Mouse (Mus musculus): ENCODE data around the gene Plekhd1.

Plekhd1 gene

GRCm38 (mm10) chr12:80698526-80699143 lies 6.2 kb downstream of the Plekhd1 start:
- no peak for DNase-seq (ENCODE audit: low read depth, low spot score)

DNA sequence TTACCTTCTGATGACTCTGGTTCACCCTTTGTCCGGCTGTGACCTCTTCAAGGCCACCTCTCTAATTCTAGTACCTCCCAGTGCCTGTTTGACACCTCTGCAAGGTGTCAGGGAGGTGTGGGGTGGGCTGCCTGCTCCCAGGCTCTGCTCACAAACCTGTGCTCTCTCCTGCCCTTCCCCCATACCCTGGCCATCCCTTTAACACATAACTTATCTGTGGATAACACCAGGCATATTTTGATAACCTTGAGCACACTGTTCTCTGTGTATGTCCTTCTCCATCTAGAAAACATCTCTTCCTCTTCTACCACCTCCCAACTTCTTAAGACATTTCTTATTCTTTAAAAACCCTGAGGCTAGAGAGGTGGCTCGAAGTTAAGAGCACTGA lies 6.7 kb downstream of the Plekhd1 start:
- DNase-seq (ENCODE audit: low read depth, low spot score), result no peak

- DNase-seq (ENCODE audit: low read depth, low spot score), result no peak
Observed at GRCm38 (mm10) chr12:80701332-80701731, 8.9 kb downstream of the Plekhd1 start.

- DNase-seq (ENCODE audit: low read depth, low spot score), result no peak
Observed at GRCm38 (mm10) chr12:80706208-80706914, 14.0 kb downstream of the Plekhd1 start.

DNA sequence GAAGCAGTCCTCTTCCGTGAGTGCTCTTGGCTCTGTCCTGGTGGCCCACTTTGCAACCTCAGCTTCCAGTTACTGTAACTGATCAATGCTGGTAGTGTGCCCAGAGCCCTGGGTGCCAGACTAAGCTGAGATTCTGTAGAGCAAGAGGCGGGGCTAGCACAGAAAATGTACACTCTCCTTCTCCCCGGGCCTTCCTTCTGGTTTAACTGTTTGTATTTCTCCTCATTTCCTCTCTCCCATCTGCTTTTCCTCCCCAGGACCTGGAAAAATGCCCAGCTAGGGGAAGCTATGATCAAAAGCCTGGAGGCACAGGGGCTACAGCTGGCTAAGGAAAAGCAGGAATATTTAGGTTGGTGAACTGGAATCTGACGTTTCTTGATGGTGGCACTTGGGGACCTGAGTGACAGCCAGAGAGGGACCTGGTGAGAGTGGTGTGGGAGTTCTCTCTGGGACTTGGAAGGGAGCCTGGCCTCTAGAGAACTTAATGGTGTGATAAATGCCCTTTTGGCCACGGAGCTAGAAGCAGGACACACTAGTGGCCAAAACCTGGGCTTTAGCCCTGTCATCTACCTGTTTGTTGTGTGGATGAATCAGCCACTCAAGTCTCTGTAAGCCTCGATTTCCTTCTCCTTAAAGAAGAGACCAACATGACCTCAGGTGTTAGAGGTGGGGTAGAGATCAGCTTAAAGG lies 14.7 kb downstream of the Plekhd1 start:
- DNase-seq (ENCODE audit: low read depth, low spot score), result peak; percentile 55

- no peak for DNase-seq (ENCODE audit: low read depth, low spot score)
Observed at GRCm38 (mm10) chr12:80715915-80716314, 23.5 kb downstream of the Plekhd1 start.

- no peak for DNase-seq (ENCODE audit: low read depth, low spot score)
Observed at GRCm38 (mm10) chr12:80719141-80719540, 26.8 kb downstream of the Plekhd1 start.

DNA sequence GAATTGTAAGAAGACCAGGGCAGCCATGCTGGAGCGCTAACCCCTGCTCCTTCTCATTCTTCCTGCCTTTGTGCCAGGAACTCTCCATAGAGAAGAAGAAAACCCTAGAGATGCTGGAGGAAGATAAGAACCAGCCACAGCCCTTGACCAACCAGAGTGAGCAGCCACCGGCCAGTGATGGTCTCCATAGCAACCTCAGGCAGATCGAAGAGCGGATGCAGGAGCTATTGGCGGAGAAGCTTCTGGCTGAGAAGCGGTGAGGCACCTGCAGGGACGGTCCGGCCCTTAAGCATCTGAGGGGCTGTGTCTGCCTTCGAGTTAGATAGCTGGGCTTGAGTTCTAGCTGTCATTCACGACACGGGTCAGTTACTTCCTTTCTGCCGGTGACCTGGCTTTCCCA lies 28.1 kb downstream of the Plekhd1 start:
- DNase-seq (ENCODE audit: low read depth, low spot score), result no peak

DNA sequence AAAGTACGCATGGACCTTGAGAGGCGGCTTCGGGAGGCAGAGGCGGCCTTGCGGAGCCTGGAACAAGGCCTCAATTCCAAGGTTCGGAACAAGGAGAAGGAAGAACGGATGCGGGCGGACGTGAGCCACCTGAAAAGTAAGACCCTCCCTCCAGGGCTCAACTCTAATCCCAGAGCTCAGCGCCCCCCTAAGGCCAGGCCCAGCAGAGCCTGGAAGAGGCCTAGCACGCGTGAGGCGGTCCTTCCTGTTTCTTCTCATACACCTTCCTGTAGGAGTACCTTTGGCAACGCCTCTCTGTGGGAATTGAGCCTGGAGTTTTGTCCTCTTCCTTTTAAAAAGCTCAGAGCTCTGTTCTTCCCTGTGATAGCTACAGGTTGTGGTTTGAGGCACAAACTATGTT lies 29.1 kb downstream of the Plekhd1 start:
- DNase-seq (ENCODE audit: low read depth, low spot score), result no peak

GRCm38 (mm10) chr12:80724853-80725559 lies 32.6 kb downstream of the Plekhd1 start:
- DNase-seq (ENCODE audit: low read depth, low spot score), result no peak

GRCm38 (mm10) chr12:80728207-80728606 lies 35.8 kb downstream of the Plekhd1 start:
- no peak for DNase-seq (ENCODE audit: low read depth, low spot score)

GRCm38 (mm10) chr12:80728814-80729213 lies 36.4 kb downstream of the Plekhd1 start:
- DNase-seq (ENCODE audit: low read depth, low spot score), result no peak

- DNase-seq (ENCODE audit: low read depth, low spot score), result no peak
Observed at GRCm38 (mm10) chr12:80729758-80730530, 37.6 kb downstream of the Plekhd1 start.

GRCm38 (mm10) chr12:80730567-80730966 lies 38.2 kb downstream of the Plekhd1 start:
- DNase-seq (ENCODE audit: low read depth, low spot score), result no peak

DNA sequence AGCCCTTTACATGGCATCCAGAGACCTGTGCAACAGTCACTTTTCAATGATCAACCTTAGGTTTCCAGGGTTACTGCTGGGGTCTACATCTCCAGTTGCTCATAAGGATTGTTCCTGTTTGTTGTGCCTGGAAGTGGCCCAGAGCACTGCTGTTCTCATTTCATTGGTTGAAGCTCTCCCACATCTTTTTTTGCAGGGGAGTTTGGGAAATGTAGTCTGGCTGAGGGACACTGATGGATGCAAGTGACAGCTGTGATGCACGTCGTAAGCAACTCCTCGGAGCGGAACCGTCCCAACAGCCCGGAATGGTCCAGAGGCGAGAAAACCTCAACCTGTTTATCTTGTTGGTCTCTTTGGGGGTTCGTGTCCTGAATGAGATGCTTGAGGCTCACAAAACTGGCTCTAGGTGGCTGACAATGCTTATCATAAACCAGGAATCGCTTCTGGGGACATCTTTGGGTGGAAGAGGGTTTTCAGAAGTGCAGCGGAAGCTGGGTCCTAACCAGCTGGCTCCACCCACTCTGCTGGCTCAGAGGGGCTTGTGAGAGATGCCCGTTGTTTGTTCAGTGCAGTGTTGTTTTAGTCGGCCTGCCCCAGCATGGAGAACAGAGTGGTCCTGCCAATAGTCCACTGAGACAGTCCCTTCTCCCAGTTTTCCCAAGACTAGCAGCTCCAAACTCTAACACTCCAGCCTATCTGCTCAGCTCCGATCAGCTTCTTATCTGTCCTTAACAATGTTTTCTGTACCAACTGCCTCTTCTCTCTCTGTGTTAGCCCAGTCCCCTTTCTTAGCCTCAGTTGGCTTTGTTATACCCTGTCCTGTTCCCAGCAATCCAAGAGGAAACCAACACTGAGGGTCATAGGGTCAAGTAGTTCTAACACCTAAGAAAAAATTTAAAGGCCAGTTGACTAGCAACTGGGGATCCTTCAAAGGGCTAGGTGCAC lies 42.4 kb downstream of the Plekhd1 start:
- no peak for DNase-seq (ENCODE audit: low read depth, low spot score)

DNA sequence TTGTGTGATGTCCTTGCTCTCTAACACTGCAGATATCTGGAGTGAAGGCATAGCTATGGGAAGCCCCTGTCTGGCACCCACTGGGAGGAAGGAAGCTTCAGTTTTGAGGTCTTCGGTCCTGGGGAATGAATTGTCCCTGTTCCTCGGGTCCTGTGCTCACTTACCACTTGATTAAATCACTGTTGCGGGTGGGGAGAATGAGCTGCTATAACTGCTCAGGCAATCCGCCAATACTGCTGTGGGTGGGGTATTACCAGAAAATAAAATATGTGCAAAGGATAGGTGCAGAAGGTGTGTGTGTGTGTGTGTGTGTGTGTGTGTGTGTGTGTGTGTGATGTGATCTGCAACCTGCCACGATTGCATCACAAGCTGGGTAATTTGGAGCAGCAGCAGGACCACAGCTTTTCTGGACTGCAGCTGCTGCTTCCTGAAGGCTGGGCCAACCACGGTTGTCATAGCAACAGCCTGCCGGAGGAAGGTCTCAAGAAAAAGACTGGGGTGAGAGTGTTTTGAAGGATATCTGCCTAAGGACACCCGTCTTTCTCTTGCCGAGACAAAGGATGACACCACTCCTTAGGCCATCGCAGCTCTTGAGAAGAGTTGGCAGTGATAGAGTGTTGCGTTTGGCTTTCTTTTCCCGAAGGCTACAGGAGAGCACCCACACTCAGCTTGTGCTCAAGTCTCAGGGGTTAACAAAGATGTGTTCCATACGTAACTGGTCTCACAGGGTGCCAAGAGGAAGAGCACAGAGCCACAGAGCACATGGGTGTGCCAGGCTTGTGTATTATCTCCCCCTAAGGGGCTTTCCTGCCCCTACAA lies 44.3 kb downstream of the Plekhd1 start:
- DNase-seq (ENCODE audit: low read depth, low spot score), result peak; percentile 80

GRCm38 (mm10) chr12:80737283-80737600 lies 44.9 kb downstream of the Plekhd1 start:
- DNase-seq (ENCODE audit: low read depth, low spot score), result no peak

DNA sequence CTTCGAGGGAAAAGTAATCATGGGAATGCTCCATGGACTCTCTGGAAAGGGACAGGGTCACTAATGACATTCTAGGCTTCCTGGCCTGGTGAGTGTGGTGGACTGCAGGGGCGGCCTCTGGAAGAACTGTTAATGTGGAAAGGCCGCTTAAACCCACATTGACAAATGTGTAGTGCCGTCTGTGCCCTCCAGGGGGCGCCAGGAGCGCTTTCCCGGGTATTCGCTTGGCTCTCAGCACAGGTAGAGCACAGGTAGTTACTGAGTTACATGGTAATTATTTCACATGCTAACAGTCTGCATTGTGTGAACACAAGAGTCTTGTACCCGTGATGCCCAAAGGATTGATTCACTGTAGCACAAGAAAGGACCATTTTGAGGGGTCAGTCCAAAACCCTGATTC lies 47.1 kb downstream of the Plekhd1 start:
- DNase-seq (ENCODE audit: low read depth, low spot score), result no peak

DNA sequence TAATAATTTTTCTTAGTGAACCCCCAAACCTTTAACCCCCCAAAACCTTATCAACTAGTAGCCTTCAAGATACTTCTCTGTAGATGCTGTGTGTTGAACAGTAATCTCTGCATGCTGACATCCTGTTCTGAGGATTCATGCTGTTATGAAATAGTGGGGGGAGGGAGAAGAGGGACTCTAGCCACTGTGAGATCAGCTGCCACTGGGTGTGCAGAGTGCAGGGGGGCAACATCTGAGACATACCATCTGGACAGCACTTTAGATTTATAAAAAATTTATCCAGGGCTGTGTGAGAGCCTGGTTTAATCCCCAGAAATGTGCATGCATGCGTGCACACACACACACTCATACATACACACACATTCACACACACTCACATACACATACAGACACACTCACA lies 52.2 kb downstream of the Plekhd1 start:
- no peak for DNase-seq (ENCODE audit: low read depth, low spot score)

All from brain, embryonic 18.5 days (tissue).